Mouse (Mus musculus): ENCODE results near the gene Numbl.

The Numbl gene

DNA sequence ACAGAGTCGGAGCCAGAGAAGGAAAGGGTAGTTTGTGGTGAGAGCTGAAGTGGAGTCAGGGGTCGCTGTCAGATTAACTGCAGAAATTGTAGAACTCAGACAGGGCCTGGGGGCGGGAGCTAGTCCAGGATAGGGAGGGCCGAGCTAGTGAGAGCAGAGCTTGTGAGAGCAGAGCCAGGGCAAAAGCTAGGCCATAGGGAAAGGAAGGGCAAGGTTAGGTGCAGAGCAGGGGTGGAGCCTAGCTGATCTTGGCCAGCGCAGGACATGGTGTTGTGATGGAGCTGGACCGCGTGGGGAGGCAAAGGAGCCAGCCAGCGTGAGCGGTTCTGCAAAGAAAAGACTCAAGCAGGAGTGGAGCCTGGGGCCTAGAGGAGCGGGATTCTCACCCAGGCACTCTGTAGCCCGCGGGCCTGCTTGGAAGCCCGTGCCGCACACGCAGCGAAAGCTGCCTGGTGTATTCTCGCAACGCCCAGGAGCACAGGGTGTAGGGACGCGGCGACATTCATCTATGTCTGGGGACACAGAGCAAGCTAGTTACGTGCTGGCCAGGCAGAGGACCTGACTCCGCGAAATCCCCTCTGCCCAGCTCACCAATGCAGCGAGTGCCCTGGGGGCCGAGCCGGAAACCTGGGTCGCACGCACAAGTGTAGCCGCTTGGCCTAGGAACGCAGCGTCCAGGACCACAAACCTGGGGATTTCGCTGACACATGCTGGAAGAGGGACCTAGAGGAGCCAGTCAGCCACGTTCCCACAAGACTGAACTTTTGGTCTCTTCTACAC is 68.1 kb downstream of the Numbl start:
- DNase-seq (ENCODE audit: low spot score in 2 of 2), result no peak

DNA sequence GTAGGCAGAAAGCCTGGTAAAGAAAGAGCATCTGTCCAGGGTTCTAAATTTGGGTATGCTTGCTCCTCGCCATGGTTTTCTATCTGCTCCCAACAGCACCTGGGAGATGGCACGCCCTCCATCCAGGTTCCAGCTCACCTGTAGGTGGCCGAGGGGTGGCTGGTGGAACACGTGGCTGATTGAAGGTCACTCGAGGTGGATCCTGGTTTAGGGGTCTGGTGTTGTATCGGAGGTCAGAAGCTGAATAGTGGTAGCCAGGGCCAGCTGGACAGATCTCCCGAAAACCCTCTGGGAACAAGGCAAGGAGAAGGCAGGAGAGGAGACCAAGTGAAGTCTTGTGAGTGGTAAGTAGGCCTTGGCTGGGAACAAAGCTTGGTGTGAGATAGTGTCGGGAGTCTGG is 69.3 kb downstream of the Numbl start:
- DNase-seq (ENCODE audit: low spot score in 2 of 2), result no peak

DNA sequence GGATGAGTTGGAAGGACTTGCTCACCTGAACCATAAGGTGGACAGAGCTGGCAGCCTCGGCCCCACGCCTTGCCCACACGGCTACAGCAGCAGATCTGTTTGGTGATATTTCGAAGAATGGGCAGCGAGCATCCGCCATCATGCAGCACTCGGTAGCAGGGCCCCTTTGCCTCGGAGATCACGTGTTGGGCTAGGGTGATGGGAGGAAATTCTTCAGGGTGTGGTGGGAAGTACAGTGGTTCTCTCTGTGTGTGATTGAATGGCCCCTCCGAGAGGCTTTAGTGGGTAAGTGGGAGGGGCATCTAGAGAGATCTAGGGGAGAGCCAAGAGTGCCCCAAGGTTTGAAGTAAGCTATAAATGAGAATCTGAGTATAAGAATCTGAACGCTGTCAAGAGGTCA is 69.9 kb downstream of the Numbl start:
- no peak for DNase-seq (ENCODE audit: low spot score in 2 of 2)

DNA sequence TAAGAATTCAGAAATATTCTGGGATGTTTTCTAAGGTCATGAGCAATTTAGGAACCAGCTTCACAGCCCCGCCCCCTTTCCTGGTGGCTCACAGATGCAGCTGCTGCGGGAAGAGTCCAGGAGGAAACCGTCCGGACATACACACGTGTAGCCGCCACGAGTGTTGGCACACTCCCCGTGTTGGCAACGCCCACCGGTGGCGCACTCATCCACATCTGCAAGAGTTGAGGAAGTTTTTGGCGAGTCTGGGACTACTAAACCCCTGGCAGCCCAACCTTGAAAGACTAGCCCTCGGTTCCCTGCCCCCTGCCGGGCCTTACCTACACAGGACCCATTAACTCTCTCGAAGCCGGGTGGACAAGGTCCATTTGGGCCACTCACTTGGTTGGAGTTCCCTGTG is 70.4 kb downstream of the Numbl start:
- no peak for DNase-seq (ENCODE audit: low spot score in 2 of 2)

DNA sequence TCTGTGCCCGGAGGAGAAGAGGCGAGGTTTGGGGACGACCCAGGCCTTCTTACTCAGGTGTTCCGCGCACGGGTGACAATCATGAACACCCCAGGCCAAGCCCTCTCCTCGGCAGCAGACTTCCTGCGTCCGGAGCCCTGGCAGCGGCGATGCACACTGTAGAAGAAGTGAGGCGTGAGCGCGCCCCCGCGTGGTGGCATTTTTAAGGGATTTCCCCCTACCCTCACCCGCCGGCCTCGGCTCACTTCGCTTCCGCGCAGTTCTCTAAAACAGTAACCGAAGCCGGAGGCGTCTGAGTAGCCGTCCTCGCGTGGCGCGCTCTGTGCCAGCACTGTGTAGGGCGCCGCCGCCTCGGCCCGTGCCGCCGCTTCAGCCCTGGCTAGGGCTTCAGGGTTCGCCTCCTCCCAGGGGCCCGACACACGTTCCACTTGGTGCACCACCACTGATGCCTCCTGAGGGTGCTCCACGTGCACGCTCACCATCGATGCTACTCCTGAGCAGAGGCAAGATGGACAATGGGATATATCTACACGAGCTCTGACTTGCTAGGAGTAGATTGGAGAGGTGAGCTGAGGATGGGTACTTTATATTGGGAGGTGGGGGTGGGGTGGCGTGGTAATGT is 71.2 kb downstream of the Numbl start:
- DNase-seq (ENCODE audit: low spot score in 2 of 2), result peak; percentile 80 to 87

DNA sequence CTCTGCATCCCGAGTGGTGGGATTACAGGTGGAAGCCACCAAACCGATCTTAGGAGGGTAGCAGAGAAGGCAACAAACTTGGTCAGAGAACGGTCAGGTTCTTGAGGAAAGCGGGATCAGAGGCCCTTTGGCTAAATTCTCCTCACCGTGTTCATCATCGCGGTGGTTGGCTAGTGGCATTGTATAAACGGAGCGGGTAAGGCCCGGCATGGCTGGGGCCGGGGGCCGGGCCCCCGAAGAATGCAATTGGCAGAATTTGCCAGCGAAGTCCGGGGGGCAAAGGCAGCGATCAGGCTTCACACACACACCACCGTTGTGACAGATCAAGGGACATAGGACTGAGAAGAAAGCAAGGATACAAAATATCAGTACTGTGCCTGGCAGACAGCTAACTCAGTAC is 71.7 kb downstream of the Numbl start:
- no peak for DNase-seq (ENCODE audit: low spot score in 2 of 2)

DNA sequence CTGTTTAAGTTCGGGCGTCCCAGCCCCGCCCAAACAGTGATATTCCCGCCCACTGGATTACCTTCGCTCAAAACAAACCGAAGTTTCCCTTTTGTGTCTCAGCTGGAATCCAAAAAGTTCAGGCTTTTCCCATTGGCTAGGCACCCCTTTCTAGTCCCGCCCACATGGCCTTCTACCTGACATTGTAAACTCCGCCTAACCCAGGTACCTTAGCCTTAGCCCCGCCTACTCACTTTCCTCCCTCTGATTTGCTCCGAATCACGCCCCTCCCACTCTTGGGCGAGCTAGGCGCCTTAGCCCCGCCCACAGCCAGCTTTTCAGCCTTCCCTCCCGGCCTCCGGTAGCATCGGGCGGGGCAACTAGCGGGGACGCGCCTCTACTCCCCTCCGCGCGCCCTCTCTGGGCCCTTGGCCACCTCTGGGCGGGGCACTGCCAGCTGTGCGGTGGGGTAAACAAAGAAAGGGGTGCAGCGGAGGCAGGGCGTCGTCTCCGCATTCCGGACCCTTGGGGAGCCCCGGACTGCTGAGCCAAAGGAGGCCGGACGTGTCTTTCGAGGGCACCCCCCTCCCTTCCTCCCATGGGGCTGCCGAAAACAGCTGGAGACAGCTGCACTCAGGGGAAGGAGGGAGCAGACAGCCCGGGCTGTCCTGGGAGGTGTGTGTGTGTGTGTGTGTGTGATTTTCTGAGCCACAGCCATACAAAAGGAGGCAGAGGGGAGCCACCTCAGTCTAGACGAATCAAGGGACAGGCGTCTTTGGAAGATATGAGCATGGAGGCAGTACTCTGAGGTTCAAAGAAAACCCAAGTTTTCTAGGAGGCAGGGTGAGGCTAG is 72.7 kb downstream of the Numbl start:
- peak; percentile 72 to 81 for DNase-seq (ENCODE audit: low spot score in 2 of 2)

DNA sequence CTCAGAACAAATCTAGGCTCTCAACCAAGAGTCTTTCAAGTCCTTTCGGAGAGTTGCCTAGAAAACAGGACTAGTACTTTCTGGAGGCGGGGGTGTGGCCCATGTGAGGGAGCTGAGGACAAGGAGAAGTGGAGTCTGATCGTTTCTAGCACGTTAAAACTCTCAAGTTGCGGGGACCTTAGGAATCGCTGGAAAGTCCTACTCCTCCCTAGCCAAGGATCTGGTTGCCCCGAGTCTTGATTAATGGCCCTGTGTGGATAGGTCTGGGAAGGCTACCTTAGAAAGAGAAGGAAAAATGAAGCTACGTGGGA is 73.3 kb downstream of the Numbl start:
- DNase-seq (ENCODE audit: low spot score in 2 of 2), result no peak
